Mouse (Mus musculus) spleen, postnatal 4 days (tissue): Measurements from ENCODE around the gene Fbxl3.

Experiments
- DNase-seq, 2 experiments: peaks; one replicate each; pipeline ENCODE4 v3.0.0; 2022; ENCODE audit warnings: low spot score in 2 of 2

The Fbxl3 gene

DNA sequence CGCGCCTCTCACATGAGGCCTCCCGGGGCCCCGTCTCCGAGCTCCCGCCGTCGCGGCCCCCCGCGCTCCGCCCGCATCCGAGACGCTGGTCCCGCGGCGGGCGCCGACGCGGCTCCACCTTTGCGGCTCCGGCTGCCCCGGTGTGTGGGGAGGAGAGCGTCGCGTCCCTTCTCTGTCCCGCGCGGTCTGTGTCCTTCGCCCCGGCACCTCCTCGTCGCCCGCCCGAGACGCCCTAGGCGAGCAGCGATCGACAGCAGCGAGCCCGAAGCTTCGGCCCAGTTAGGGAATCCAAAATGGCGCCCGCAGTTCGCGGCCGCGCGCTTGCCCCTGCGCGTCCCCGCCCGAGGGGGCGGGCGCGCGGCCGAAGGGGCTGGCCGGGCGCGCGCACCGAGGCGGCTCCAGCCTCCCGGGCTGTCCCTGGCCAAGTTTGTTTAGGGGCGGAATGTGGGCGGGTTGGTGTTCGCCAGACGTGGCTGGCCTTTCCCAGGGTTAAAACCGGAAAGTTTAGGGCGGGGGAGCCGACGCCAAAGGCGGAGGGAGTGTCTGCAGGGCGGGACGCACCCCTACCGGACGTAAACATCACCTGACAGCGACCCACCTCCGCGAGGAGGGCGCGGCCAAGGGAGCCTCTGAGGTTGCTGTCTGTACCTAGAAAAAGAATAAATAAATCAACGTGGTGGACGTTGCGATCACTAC lies at the start of gene Fbxl3:
Gene Fbxl3, minus strand, starts transcription at position 329 of the 696 bp plus-strand sequence.
- DNase-seq = peak; percentile 85 to 92

DNA sequence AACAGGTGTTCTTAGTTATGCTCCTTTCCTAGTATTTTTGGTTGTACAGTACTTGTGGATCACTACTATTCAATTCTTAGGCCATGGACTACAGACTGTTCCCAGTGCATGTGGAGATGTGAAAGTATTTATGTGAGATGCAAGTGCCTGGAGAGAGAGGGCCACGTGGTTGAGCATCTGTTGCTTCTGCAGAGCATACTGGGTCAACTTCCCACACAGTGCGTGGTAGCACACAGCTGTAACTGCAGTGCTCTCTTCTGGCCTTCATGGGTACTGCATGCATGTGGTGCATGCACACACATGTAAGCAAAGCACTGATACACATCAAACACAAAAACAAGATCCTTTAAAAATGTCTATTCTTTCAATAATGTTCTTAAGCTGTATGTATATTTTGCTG lies 32.6 kb upstream of the Fbxl3 start:
- DNase-seq = peak; percentile 32 to 70

DNA sequence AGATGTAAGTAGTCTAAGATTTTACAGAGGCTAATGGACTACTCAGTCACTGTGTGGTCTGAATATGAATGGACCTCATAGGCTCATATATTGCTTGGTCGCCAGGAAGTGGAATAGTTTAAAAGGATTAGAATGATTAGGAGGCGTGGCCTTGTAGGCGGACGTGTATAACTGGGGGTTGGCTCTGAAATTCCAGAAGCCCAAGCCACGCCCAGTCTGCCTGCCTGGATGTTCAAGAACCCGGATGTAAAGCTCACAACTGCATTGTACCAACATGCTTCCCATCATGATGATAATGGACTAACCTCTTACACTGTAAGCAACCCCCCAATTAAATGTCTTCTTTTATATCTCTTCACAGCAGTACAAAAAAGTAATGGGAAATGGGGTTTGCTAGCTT lies 26.4 kb upstream of the Fbxl3 start:
- no peak for DNase-seq

DNA sequence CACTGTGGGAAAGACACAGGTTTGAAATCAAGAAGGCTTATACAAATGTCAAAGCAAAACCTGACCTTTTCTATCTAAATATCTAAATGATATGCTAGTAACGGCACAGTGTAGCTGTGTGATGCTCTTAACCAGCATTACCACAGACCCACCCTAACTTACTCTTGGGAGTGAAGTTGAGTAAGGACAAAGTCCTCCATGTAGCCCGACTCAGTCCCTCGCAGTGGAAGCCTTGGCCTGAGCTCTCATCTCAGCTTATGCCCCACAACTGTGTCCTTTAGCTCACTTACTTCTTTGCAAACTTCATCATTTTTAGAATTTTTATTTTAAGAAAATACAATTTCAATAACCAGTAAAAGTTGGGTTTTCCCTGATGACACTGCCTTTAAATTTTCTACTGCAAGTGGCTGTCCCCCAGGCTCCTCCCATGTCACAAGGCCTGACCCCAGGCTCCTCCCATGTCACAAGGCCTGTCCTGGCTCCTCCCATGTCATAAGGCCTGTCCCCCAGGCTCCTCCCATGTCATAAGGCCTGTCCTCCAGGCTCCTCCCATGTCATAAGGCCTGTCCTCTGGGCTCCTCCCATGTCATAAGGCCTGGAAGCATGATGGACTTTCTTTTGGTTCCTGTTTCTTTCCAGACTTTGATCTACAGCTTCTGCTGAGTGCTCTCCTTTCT lies 15.8 kb upstream of the Fbxl3 start:
- DNase-seq = no peak

DNA sequence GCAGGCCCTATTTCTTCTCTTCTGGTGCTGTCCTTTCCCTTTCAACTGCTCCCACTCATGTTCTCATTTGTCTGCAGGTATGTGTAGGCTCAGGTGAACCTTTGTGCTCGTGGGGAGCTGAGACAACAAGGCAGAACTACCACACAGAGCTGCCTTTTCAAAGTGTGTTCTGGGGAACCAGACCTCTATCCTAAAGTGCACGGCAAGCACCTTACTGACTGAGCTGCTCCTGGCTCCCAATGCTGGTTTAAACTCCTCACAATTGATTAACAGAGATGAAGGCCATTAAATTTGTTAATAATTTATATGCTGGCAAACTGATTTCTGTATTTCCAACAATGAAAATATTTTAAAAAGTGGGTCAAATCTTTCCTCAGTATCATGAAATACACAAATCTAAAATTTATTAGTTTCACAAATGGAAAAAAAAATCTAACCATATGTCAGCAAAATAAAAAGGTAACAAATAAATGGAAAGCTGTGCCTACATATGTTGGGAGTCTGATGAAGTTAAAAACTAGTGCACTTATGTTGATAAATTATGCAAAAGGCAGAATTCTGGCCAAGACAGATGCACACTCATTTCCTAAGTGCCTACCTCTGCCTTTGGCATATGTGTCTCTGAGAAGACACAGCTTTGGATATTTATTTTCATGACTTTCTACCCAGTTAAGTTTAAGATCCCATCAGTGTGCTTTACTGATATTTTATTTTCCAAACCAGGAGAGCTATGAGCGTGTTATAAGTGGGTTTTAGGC lies 13.4 kb upstream of the Fbxl3 start:
- DNase-seq = no peak

DNA sequence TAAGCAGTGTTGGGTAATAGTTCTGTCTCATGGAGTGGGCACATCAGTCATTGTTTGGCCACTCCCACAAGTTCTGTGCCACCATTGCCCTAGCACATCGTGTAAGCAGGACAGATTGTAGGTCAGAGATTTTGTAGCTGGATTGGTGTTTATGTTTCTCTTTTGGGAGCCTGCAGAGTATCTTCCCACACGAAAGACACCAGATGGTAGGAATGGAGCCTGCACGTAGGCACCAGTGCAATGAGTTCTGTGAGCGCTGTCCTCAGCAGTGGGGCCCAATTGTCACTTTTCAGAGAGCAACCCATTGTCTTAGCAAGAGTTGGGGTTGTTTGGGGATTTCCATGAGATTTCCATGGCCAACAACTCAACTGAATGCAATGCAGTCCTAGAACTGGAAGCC lies 10.6 kb upstream of the Fbxl3 start:
- DNase-seq = no peak

DNA sequence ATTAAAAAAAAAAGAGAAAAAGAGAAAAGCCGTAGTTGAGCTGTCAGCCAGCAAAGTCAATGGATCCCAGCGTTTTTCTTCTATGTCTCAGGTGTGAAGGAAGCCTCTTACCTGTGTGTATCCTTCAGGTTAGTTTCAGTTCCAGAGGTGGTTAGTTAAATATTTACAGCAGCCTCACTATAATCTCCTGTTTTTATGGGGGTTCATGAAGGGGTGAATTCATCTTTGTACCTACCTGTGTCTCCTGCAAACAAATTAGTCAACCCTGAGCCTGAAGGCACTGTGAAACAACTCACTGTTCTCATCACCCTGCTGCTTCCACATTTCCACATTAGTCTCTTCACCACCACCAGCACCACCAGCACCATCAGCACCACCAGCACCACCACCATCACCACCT lies 6.9 kb upstream of the Fbxl3 start:
- no peak for DNase-seq

DNA sequence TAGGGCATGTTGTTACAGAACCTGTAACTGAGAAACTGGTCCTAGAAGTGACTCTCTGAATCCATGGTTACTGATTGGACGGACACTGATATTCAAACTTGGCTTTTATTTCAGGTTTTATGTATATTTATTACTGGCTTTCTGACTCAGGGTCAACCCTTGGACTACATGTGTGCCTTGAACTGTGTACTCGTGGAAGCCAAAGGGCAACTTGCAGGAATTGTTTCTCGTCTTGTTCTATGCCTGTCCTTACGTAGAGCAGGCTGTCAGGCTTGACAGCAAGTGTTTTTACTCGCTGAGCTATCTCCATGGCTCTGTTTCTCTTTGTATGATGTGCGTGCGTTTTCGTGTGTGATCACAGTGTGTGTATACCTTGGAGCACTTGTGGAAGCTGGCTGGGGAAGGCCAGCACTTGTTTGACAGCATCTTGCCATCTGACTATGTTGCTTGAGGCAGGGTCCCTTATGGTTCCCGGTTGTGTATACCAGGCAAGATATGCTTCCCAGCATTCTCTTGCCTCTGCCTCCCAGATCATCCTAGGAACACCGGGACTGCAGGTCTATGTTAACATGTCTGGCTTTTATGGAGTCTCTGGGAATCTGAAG lies 3.5 kb upstream of the Fbxl3 start:
- no peak for DNase-seq

DNA sequence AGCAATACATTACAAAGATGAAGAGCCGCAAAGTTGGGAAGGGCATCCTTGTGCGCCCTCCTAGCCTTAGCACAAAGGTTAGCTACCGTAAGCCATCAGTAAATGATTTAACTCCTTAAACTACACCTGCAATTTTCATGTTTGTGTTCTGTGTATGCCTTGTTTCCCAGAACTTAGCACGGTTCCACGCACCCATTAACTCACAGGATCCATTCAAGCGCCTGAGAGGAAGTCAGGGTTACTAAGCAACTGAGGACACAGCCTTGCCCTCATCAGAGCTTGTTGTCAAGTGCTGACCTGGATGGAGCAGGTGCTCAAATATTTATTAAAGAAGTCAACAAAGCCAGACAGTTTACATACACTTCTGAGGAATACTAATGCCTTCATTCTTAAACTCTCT lies 2.9 kb upstream of the Fbxl3 start:
- no peak for DNase-seq

DNA sequence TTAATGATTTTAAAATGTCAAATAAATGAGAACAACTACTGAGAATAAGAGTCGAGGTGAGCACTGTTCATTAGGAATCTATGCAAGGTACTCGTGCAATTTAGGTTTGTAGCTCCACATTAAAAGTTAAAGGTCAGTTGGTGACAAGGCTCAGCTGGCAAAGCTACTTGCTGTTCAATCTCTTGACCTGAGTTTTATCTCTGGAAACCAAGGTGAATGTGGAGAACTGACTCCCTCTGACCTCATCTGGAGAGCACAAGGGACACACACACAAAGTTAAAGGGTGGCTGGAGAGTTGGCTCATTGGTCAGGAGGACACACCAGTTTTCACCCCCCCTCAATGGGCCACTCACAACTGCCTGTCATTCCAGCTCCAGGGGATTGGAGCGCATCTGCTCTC lies 1.8 kb upstream of the Fbxl3 start:
- DNase-seq = no peak

DNA sequence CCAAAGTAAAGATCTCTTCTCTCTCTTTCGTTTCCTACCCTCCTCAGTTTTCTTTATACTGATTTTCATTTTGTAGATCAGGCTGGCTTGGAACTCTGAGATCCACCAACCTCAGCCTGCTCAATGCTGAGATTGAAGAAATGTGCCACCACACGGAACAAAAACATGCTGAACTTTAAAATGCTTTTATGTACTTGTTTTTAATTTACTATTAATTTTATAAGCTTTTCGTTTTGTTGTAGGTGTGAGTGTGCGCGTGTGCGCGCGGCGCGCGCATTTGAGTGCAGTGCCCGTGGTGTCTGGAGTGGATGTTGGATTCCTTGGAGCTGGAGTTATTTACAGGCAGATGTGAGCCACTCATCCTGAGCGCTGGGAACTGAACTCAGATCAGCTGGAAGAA lies 930 bp upstream of the Fbxl3 start:
- no peak for DNase-seq

DNA sequence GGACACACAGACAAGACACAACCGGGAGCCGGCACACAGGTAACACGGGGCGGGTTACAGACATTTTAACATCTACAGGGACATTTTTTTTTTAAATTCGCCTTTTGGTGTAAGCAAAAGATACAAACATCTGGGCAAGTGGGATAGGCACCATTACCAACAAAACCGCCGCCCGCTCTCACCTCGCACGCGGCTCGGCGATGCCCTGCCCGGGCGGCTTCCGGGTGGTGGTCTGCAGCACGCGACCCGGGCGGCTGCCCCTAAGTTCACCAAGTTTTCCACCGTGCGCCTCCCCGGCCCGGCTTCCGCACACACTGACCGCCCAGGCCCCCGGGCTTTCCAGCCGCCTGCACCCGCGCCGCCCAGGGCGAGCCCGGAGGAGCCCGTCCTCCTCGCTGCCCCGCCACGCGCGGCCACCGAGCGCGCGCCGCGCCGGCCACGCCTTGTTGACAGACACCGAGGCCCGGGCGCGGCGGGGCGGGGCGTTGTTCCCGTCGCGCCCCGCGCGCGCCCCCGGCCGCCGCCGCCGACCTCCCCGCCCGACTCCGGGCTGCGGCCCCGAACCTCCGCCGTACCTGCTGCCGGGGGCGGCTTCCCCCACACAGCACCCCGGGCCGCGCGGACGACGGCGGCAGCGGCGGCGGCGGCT lies 655 bp downstream of the Fbxl3 start:
- DNase-seq = peak; percentile 88 to 95

DNA sequence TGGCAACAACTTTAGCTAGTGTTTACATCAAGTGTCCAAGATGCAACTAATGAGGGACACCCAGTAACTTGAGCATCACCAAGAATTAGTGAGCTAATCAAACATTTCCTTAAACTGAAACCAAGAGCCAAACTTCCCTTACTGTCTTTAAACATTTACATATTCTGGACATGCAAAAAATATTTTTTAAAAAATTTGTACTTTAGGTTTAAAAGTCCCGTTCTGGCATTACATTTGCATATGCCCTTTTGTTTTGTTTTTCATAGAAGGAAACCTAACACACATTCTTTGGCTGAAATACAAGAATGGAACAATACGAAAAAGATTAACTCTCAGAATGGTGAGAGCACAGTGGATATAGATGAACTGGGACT lies 1.2 kb downstream of the Fbxl3 start:
- DNase-seq = no peak

DNA sequence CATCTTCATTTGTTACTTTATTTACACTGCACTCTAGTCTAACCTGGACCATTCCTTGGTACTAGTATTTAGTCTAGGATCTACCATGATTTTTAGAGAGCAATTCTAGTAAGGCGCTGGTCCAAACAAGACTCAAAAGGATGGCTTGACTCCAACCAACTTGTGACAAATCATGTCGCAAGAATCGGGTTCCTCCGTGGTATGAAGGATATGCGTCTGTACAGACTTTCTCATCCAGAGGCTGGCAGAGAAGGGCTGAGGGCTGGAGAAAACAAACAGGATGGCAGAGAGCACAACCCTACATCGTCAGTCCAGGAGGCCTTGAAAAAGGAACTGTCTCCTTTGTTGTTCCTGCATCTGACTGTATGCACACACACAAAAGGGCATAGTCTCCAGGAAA lies 2.7 kb downstream of the Fbxl3 start:
- no peak for DNase-seq

DNA sequence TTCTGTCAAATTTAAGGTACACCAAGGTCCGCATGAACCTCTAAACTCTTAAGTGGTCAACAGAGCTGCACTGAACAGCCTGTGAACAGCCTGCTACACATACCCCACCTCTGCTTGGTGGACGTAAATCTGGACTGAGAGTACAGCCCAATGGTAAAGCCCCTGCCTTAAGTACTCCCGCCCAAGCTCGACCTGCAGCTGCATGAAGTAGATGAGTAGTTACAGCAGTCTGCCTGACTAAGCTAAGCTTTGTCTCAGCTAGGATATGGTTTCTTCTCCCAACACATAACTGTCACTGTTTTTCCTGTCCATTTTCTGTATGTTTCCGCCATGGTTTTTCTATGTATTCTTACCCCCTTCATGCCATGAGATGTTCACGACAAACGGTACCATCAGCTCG lies 3.5 kb downstream of the Fbxl3 start:
- no peak for DNase-seq

DNA sequence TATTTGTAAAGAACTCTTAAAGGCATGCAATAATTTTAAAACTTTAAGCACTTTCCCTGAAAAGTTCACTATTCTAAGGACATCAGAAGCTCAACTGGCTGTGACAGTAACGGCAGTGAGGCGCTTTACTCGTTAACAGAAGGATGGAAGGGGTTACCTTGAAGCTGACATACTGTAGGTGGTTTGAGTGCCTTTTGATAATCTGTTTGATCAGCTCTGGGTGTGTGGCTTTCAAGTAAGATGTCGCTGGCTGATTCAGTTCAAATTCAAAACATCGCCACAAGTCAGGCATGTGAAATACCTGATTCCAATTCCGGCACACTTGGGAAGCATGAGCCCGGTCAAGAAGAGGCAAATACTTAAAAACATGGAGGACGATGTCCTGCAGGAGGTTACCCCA lies 4.3 kb downstream of the Fbxl3 start:
- no peak for DNase-seq

DNA sequence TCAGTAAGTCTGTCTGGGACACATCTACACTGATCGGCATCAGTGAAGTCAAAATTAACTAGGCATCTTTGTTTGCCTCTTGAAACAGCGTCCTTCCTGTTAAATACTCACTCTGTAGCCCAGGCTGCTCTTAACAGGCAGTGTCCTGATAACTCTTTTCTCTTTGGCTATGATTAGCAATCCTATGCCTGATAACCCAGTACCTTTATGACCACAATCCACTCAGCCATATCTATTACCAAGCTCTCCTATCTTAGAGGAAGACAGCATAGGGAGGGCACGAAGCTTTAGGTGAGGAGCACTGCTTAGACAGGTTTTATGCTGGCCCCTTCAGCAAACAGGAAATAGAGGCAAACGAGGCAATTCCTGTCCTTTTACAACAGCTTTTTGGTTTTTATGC lies 5.7 kb downstream of the Fbxl3 start:
- no peak for DNase-seq

DNA sequence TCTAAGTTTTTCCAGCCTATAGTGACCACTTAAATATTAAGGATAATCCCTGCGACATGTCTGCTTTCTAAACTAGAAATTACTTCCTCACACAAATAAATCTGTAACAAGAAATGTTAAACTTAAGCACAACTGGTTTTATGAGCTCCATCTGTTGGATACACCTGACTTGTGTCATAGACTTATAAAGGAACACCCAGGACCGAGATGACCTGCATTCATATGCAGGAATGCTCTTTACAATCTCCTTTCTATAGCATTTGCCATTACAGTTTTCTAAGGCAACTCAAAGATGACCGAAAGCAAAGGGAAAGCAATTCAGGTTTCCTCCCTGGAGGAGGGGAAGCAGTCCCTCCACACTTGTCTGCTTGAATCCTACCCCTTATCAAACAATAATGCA lies 6.1 kb downstream of the Fbxl3 start:
- DNase-seq = no peak

DNA sequence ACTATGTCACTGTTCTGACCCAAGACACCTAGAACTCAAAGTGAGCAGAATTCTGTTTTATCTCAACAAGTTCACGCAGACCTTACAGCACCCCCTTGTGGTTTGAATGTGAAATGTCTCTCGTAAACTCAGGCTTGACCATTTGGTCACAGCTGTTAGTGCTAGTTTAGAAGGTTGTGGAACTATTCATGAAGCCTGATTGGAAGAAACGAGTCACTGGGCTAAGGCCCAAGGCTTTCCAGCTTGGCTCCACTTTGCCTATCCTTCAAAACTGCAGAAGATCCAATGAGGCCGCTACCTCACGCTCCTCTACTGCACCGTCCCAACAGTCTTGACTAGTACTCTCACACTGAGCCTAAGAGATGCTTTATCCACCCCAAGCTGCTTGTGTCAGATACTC lies 10.7 kb downstream of the Fbxl3 start:
- DNase-seq = peak in 1 of 2 experiments; percentile 55

DNA sequence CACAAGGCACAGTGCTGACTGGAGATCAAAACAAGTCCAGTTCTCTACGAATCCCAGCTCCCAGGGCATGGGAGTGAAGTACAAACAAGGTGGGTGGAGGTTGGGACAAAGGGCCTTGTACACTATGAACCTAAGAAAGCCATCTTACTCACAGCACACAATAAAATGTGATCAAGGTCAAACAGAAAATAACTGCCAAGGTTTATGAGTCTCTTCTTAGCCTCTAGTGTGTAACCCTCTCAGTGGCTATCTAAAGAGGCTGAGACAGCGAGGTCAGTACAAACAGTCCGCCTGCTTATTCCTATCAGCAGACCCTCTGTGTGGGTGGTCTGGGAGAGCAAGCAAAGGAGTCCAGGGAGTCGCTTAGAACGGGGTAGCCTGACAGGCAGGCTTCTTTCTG lies 11.5 kb downstream of the Fbxl3 start:
- DNase-seq = no peak

DNA sequence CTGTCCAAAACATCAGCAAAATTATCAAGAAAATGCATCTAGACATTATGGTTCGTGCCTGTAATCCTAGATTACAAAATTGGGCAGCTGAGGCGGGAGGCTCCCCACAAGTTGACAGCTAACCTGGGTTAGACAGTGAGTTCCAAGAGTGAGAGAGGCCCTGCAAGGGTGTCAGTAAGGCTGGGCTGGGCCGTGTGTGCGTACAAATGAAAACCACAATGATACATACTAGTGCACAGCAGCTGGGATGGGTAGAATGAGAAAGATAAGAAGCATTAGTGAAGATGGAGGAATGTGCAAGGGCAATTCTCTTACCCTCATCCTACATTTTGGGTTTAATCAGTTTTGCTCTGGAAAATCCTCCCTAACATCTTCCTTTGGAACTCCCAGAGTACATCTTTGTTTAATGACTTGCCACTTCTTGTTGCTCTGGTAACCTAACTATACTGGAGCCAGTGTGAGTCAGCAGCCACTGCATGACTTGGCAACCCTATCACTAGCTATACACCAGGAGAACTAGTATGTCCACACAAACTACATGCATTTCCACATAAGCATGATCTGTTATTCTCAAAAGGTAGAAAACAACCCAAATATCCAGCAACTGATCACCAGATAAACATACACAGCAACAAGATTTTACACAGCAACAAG lies 12.6 kb downstream of the Fbxl3 start:
- DNase-seq = no peak
